Mouse (Mus musculus): ENCODE results near the gene Eif1b. TPM values are rescaled to one million over a fixed set of nuclear protein-coding genes. Genes with fewer than 3 reads are reported as not detected.

Eif1b gene
- polyA plus RNA-seq, 1 experiment = 105 TPM

GRCm38 (mm10) chr9:120483101-120483500 is 8.9 kb upstream of the Eif1b start:
- TF ChIP-seq CTCF (IDR thresholded peaks at IDR 0.05; ENCODE audit: control insufficient read depth, insufficient read depth, insufficient replicate concordance, low read depth, low read length) (no peak), POLR2A (IDR thresholded peaks at IDR 0.05; ENCODE audit: control insufficient read depth, low read depth, low read length) (no peak)
- no peaks in the 10 kb centered on the region for H3K36me3 ChIP-seq (ENCODE audit: control insufficient read depth, insufficient read depth, low read length)
- no peaks in the 10 kb centered on the region for H3K4me1 ChIP-seq (ENCODE audit: control insufficient read depth, insufficient read depth, low read length)
- H3K27ac ChIP-seq (ENCODE audit: control insufficient read depth, insufficient read depth, low read depth, low read length) = no peak overlapping the region
- no peak overlapping the region for H3K4me3 ChIP-seq (ENCODE audit: control insufficient read depth, low read depth, low read length)
- no peaks in the 10 kb centered on the region for H3K27me3 ChIP-seq (ENCODE audit: control insufficient read depth, insufficient read depth, low read length)

DNA sequence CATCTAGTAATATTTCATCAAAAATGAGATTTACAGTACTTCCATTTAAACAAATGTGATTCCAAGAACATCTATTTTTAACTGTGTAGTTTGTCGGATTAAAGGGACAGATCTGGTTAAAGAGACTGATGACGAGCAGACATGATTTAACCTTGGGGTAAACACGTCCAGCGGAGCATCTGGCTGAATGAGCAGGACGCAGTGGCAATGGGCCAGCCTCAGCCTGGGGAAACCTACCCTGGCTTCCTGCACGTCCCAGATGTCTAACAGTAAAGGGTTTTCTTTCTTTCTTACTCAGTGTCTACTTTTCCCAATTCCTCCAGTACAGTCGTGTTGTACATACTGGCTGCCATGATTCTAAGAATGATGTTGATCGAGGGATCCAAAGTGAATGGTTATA is 5.0 kb upstream of the Eif1b start:
- no peaks in the 10 kb centered on the region for H3K36me3 ChIP-seq (ENCODE audit: control insufficient read depth, insufficient read depth, low read length)
- H3K4me1 ChIP-seq (ENCODE audit: control insufficient read depth, insufficient read depth, low read length) = peaks cover 2% of the 10 kb centered on the region
- H3K27ac ChIP-seq (ENCODE audit: control insufficient read depth, insufficient read depth, low read depth, low read length) = no peak overlapping the region
- no peak for TF ChIP-seq POLR2A (IDR thresholded peaks at IDR 0.05; ENCODE audit: control insufficient read depth, low read depth, low read length)
- no peak for TF ChIP-seq CTCF (IDR thresholded peaks at IDR 0.05; ENCODE audit: control insufficient read depth, insufficient read depth, insufficient replicate concordance, low read depth, low read length)
- H3K4me3 ChIP-seq (ENCODE audit: control insufficient read depth, low read depth, low read length) = no peak overlapping the region
- no peaks in the 10 kb centered on the region for H3K27me3 ChIP-seq (ENCODE audit: control insufficient read depth, insufficient read depth, low read length)

- Histone ChIP-seq H3K4me1 (ENCODE audit: control insufficient read depth, insufficient read depth, low read length) (peaks cover 2% of the 10 kb centered on the region), H3K4me3 (ENCODE audit: control insufficient read depth, low read depth, low read length) (no peak overlapping the region; the same call in 1 of the 2 replicates), H3K27ac (ENCODE audit: control insufficient read depth, insufficient read depth, low read depth, low read length) (no peak overlapping the region), H3K36me3 (ENCODE audit: control insufficient read depth, insufficient read depth, low read length) (no peaks in the 10 kb centered on the region; the same call in none of the 2 replicates), H3K27me3 (ENCODE audit: control insufficient read depth, insufficient read depth, low read length) (no peaks in the 10 kb centered on the region)
- no peak for TF ChIP-seq POLR2A (IDR thresholded peaks at IDR 0.05; ENCODE audit: control insufficient read depth, low read depth, low read length)
- TF ChIP-seq CTCF (IDR thresholded peaks at IDR 0.05; ENCODE audit: control insufficient read depth, insufficient read depth, insufficient replicate concordance, low read depth, low read length) = no peak
These were observed 523 bp upstream of the Eif1b start for GRCm38 (mm10) chr9:120491509-120491908.

DNA sequence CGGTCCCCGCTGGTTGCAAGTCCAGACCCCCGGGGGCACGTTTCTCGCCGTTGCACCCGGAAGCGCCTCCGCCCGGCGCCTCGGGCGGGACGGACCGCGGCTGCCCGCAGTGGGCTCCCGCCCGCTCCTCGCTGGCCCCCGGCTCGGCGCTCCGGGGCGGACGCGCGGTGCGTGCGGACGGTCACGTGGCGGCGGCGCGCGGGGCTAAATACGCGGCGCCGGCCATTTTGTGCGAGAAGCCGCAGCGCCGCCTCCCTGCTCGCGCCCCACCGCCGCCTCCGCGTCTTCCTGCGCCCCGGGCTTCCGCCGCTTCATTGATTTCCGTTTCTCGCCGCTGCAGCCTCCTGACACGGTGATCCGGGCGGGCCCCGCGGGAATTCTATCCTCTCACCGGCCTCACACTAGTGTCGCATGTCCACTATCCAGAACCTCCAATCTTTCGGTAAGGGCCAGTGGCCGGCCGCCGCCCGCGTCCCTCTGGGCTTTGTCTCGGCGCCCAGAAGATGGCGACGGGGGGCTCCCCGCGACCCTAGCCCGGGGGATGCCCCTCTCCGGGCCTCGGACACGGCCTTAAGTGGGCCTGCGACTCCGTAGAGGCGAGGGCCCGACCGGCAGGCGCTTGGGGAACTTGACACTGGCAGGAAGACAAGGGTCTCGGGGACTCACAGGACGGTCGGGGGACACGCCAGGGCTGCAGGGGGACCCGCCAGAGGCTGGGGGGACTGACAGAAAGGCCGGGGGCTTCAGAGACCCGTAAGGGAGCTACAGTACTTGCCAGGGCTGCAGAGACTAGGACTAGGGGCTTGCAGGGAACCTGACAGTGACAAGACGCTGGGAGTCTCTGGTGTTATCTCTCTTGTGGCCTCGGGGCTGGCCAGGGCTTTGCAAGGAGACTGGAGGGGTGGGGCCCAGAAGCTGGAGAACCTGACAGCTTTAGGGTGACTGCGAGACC is 644 bp downstream of the Eif1b start:
- Histone ChIP-seq H3K4me3 (ENCODE audit: control insufficient read depth, low read depth, low read length) (peak overlapping the region; percentile 92), H3K27me3 (ENCODE audit: control insufficient read depth, insufficient read depth, low read length) (no peaks in the 10 kb centered on the region), H3K36me3 (ENCODE audit: control insufficient read depth, insufficient read depth, low read length) (no peaks in the 10 kb centered on the region; the same call in none of the 2 replicates), H3K27ac (ENCODE audit: control insufficient read depth, insufficient read depth, low read depth, low read length) (peak overlapping the region; percentile 80), H3K4me1 (ENCODE audit: control insufficient read depth, insufficient read depth, low read length) (peaks cover 2% of the 10 kb centered on the region)
- TF ChIP-seq CTCF (IDR thresholded peaks at IDR 0.05; ENCODE audit: control insufficient read depth, insufficient read depth, insufficient replicate concordance, low read depth, low read length) = no peak
- peak; percentile 65 for TF ChIP-seq POLR2A (IDR thresholded peaks at IDR 0.05; ENCODE audit: control insufficient read depth, low read depth, low read length)

GRCm38 (mm10) chr9:120493781-120494180 is 1.7 kb downstream of the Eif1b start:
- no peaks in the 10 kb centered on the region for H3K27me3 ChIP-seq (ENCODE audit: control insufficient read depth, insufficient read depth, low read length)
- no peak overlapping the region for H3K27ac ChIP-seq (ENCODE audit: control insufficient read depth, insufficient read depth, low read depth, low read length)
- no peaks in the 10 kb centered on the region; the same call in none of the 2 replicates for H3K36me3 ChIP-seq (ENCODE audit: control insufficient read depth, insufficient read depth, low read length)
- no peak overlapping the region; the same call in 1 of the 2 replicates for H3K4me3 ChIP-seq (ENCODE audit: control insufficient read depth, low read depth, low read length)
- TF ChIP-seq CTCF (IDR thresholded peaks at IDR 0.05; ENCODE audit: control insufficient read depth, insufficient read depth, insufficient replicate concordance, low read depth, low read length) = no peak
- no peak for TF ChIP-seq POLR2A (IDR thresholded peaks at IDR 0.05; ENCODE audit: control insufficient read depth, low read depth, low read length)
- H3K4me1 ChIP-seq (ENCODE audit: control insufficient read depth, insufficient read depth, low read length) = peaks cover 2% of the 10 kb centered on the region

DNA sequence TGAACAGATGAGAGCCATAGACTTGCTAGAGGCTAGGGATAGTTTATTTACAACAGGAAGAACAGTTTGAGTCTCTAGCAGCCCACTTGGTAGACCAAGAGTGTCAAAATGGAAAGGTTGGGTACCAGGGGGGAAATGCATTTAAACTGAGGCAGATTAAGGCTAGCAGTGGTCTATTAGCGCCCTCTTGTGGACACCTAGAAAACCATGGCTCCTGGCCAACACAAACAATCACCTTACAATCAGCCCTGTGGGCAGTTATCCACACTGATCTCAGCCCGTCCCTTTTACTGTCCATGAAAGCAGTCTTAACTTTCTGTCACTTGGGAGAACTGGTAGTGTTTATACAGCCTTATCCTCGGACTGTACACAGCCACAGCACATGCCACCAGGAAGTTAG is 4.7 kb downstream of the Eif1b start:
- no peak for TF ChIP-seq POLR2A (IDR thresholded peaks at IDR 0.05; ENCODE audit: control insufficient read depth, low read depth, low read length)
- TF ChIP-seq CTCF (IDR thresholded peaks at IDR 0.05; ENCODE audit: control insufficient read depth, insufficient read depth, insufficient replicate concordance, low read depth, low read length) = peak; percentile 53; the same call in 1 of the 2 replicates
- Histone ChIP-seq H3K27ac (ENCODE audit: control insufficient read depth, insufficient read depth, low read depth, low read length) (no peak overlapping the region), H3K27me3 (ENCODE audit: control insufficient read depth, insufficient read depth, low read length) (no peaks in the 10 kb centered on the region), H3K4me3 (ENCODE audit: control insufficient read depth, low read depth, low read length) (no peak overlapping the region), H3K36me3 (ENCODE audit: control insufficient read depth, insufficient read depth, low read length) (no peaks in the 10 kb centered on the region; the same call in none of the 2 replicates), H3K4me1 (ENCODE audit: control insufficient read depth, insufficient read depth, low read length) (peaks cover 2% of the 10 kb centered on the region)

DNA sequence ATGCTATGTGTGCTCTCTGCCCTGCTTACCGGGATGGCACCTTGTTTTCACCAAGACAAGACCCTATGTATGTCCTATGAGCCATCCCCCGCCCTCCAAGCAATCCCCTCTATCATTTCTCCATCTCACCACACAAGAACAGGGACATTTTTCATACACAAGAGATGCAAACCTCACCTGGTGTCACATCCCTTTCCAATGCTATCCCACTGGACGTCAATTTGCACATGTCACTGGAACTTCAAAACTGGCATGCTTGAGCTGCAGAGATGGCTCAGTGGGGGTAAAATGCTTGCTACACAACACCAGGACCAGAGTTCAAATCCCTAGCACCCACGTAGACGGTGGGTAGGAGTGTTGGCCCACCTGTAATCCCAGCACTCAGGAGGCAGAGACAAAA is 6.0 kb downstream of the Eif1b start:
- no peak overlapping the region for H3K4me3 ChIP-seq (ENCODE audit: control insufficient read depth, low read depth, low read length)
- H3K36me3 ChIP-seq (ENCODE audit: control insufficient read depth, insufficient read depth, low read length) = no peaks in the 10 kb centered on the region; the same call in none of the 2 replicates
- H3K27ac ChIP-seq (ENCODE audit: control insufficient read depth, insufficient read depth, low read depth, low read length) = no peak overlapping the region
- H3K27me3 ChIP-seq (ENCODE audit: control insufficient read depth, insufficient read depth, low read length) = no peaks in the 10 kb centered on the region
- no peaks in the 10 kb centered on the region; the same call in 1 of the 2 replicates for H3K4me1 ChIP-seq (ENCODE audit: control insufficient read depth, insufficient read depth, low read length)
- TF ChIP-seq POLR2A (IDR thresholded peaks at IDR 0.05; ENCODE audit: control insufficient read depth, low read depth, low read length) (no peak), CTCF (IDR thresholded peaks at IDR 0.05; ENCODE audit: control insufficient read depth, insufficient read depth, insufficient replicate concordance, low read depth, low read length) (no peak)

All from testis, adult 2 months (tissue).